Mouse (Mus musculus) lung, adult 2 months (tissue): ENCODE measurements around the gene Slc16a8.

Source experiments
- CTCF ChIP-seq: fragments of 200-500 bp; IDR thresholded peaks from 2 replicates; pipeline ENCODE4 v1.5.1; 2011; ENCODE audit warnings: mild to moderate bottlenecking, low read length, control low read depth; ENCODE audit not compliant: insufficient read depth
- POLR2A ChIP-seq: fragments of 200-500 bp; IDR thresholded peaks from 2 replicates; pipeline ENCODE4 v1.6.1; 2011; ENCODE audit warnings: low read depth, mild to moderate bottlenecking, control low read depth, low read length, borderline replicate concordance; ENCODE audit errors: extremely low read depth

- TF ChIP-seq CTCF = no peak
- TF ChIP-seq POLR2A = no peak
These were observed 26.8 kb upstream of the Slc16a8 start for GRCm38 (mm10) chr15:79281389-79281788.
